Mouse (Mus musculus): ENCODE measurements around the gene Dact3. TPM values are rescaled to one million over a fixed set of nuclear protein-coding genes. Genes with fewer than 3 reads are reported as not detected.

The Dact3 gene
- polyA plus RNA-seq, 1 experiment from 2014 or later = 9.5 TPM

DNA sequence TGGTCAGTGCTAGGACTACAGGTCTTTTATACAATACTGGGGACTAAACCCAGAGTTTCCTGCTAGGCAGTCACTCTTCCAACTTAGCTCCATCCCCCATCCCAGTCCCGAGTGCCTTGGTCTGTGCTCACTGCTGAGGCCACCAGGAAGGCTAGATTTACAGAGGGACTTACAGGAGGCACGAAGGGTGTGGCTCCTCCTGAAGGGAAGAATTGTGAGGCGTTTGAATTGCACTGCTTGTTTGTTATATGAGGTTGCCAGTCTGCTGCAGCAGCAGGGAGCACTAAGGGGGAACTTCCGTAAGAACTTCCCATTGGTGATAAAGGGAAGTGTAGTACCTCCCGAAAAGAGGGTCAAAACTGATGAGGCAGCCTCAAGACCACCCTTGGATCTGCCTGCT, 5.5 kb downstream of the Dact3 start:
- Histone ChIP-seq H3K36me3 (ENCODE audit: control insufficient read depth, insufficient read depth, low read length) (peaks cover 15% of the 10 kb centered on the region), H3K4me3 (ENCODE audit: low read depth, low read length) (no peak overlapping the region), H3K4me1 (ENCODE audit: control insufficient read depth, insufficient read depth, low read length) (peaks cover 15% of the 10 kb centered on the region), H3K27ac (ENCODE audit: low read depth, low read length) (peak overlapping the region; percentile 96), H3K4me2 (ENCODE audit: low read depth) (peak overlapping the region; percentile 18; the same call in 1 of the 2 replicates), H3K27me3 (ENCODE audit: control insufficient read depth, insufficient read depth, low read length) (peaks cover 19% of the 10 kb centered on the region), H3K9me3 (ENCODE audit: control insufficient read depth, low read length) (no peaks in the 10 kb centered on the region), H3K9ac (ENCODE audit: low read length) (peak overlapping the region; percentile 38)
- DNase-seq (ENCODE audit: low spot score) (no peak), ATAC-seq (ENCODE audit: insufficient read depth, low FRiP score, low TSS enrichment) (no peak)
- 4% methylated on average over 5 of the region's 5 CpGs for WGBS

DNA sequence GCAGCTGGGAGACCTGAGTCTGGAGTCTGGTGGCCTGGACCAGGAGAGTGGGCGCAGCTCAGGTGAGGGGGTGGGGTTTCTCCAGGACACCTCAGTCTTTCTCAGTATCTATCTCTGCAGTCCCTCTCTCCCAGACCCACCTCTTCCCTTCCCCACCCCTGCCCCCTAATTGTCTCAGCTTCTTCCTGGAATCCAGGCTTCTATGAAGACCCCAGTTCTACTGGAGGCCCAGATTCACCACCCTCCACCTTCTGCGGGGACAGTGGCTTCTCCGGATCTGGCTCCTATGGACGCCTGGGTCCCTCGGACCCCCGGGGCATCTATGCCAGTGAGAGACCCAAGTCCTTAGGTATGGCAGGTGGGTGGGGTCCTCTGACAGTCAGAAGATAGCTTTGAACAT, 8.0 kb downstream of the Dact3 start:
- Histone ChIP-seq H3K9ac (ENCODE audit: low read length) (no peak overlapping the region), H3K9me3 (ENCODE audit: control insufficient read depth, low read length) (peaks cover 4% of the 10 kb centered on the region; the same call in 1 of the 2 replicates), H3K4me3 (ENCODE audit: low read depth, low read length) (no peak overlapping the region), H3K4me1 (ENCODE audit: control insufficient read depth, insufficient read depth, low read length) (peaks cover 10% of the 10 kb centered on the region), H3K36me3 (ENCODE audit: control insufficient read depth, insufficient read depth, low read length) (peaks cover 25% of the 10 kb centered on the region), H3K27me3 (ENCODE audit: control insufficient read depth, insufficient read depth, low read length) (peaks cover 29% of the 10 kb centered on the region), H3K4me2 (ENCODE audit: low read depth) (no peak overlapping the region), H3K27ac (ENCODE audit: low read depth, low read length) (no peak overlapping the region)
- DNase-seq (ENCODE audit: low spot score) (no peak), ATAC-seq (ENCODE audit: insufficient read depth, low FRiP score, low TSS enrichment) (no peak)
- WGBS = 94% methylated on average over 6 of the region's 6 CpGs

- Histone ChIP-seq H3K9me3 (ENCODE audit: control insufficient read depth, low read length) (peaks cover 4% of the 10 kb centered on the region; the same call in 1 of the 2 replicates), H3K27me3 (ENCODE audit: control insufficient read depth, insufficient read depth, low read length) (peaks cover 29% of the 10 kb centered on the region), H3K4me2 (ENCODE audit: low read depth) (no peak overlapping the region), H3K36me3 (ENCODE audit: control insufficient read depth, insufficient read depth, low read length) (peaks cover 25% of the 10 kb centered on the region), H3K27ac (ENCODE audit: low read depth, low read length) (no peak overlapping the region), H3K4me1 (ENCODE audit: control insufficient read depth, insufficient read depth, low read length) (peaks cover 10% of the 10 kb centered on the region), H3K4me3 (ENCODE audit: low read depth, low read length) (no peak overlapping the region), H3K9ac (ENCODE audit: low read length) (no peak overlapping the region)
- 39% methylated on average over 4 of the region's 4 CpGs for WGBS
- DNase-seq (ENCODE audit: low spot score) (no peak), ATAC-seq (ENCODE audit: insufficient read depth, low FRiP score, low TSS enrichment) (no peak)
These were observed 9.2 kb downstream of the Dact3 start for GRCm38 (mm10) chr7:16884334-16884733.

DNA sequence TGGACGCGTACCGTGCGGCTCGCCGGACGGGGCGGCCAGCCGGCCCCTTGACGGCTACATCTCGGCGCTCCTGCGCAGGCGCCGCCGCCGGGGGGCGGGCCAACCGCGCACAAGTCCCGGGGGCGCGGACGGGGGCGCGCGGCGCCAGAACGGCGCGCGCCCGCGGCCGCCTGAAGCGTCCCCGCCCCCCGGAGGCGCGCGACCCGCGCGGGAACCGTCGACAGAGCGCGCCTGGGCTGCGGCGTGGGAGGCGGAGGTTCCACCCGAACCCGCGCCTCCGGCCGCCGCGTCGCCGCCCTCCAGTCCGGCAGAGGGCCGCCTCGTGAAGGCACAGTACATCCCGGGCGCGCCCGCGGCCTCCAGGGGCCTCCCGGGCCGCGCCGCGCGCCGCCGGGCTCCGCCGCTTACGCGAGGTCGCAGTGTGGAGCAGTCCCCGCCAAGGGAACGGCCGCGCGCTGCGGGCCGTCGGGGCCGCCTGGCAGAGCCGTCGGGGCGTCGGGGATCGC, 10.2 kb downstream of the Dact3 start:
- no peak for ATAC-seq (ENCODE audit: insufficient read depth, low FRiP score, low TSS enrichment)
- 12% methylated on average over 76 of the region's 95 CpGs for WGBS
- Histone ChIP-seq H3K9me3 (ENCODE audit: control insufficient read depth, low read length) (peaks cover 4% of the 10 kb centered on the region; the same call in 1 of the 2 replicates), H3K9ac (ENCODE audit: low read length) (no peak overlapping the region), H3K4me3 (ENCODE audit: low read depth, low read length) (peak overlapping the region; percentile 31), H3K36me3 (ENCODE audit: control insufficient read depth, insufficient read depth, low read length) (peaks cover 25% of the 10 kb centered on the region), H3K4me2 (ENCODE audit: low read depth) (peak overlapping the region; percentile 26), H3K4me1 (ENCODE audit: control insufficient read depth, insufficient read depth, low read length) (peaks cover 7% of the 10 kb centered on the region), H3K27me3 (ENCODE audit: control insufficient read depth, insufficient read depth, low read length) (peaks cover 29% of the 10 kb centered on the region), H3K27ac (ENCODE audit: low read depth, low read length) (no peak overlapping the region)
- peak; percentile 42 for DNase-seq (ENCODE audit: low spot score)

DNA sequence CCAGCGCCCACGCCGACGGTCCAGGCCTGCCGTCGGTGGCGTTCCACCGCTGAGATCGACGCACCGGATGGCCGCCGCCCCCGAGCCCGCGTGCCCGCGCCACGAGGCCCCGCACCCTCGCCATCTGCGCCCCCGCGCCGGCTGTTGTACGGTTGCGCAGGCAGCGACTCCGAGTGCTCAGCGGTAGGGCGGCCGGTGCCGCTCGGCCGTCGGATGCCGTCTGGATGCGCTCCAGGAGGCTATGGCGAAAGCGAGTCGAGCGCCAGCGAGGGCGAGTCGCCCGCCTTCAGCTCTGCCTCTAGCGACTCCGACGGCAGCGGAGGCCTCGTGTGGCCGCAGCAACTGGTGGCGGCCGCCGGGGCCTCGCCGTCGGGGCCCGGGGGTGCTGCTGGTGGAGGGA, 10.8 kb downstream of the Dact3 start:
- Histone ChIP-seq H3K27me3 (ENCODE audit: control insufficient read depth, insufficient read depth, low read length) (peaks cover 29% of the 10 kb centered on the region), H3K4me1 (ENCODE audit: control insufficient read depth, insufficient read depth, low read length) (peaks cover 5% of the 10 kb centered on the region), H3K36me3 (ENCODE audit: control insufficient read depth, insufficient read depth, low read length) (peaks cover 25% of the 10 kb centered on the region), H3K27ac (ENCODE audit: low read depth, low read length) (no peak overlapping the region), H3K9ac (ENCODE audit: low read length) (no peak overlapping the region), H3K4me2 (ENCODE audit: low read depth) (no peak overlapping the region; the same call in 1 of the 2 replicates), H3K4me3 (ENCODE audit: low read depth, low read length) (peak overlapping the region; percentile 31), H3K9me3 (ENCODE audit: control insufficient read depth, low read length) (peaks cover 4% of the 10 kb centered on the region; the same call in 1 of the 2 replicates)
- no peak for ATAC-seq (ENCODE audit: insufficient read depth, low FRiP score, low TSS enrichment)
- WGBS = 43% methylated on average over 58 of the region's 59 CpGs
- DNase-seq (ENCODE audit: low spot score) = no peak

GRCm38 (mm10) chr7:16890536-16890935, 15.4 kb downstream of the Dact3 start:
- no peak for DNase-seq (ENCODE audit: low spot score)
- Histone ChIP-seq H3K9me3 (ENCODE audit: control insufficient read depth, low read length) (peaks cover 4% of the 10 kb centered on the region; the same call in 1 of the 2 replicates), H3K9ac (ENCODE audit: low read length) (peak overlapping the region; percentile 39), H3K27ac (ENCODE audit: low read depth, low read length) (peak overlapping the region; percentile 9), H3K4me2 (ENCODE audit: low read depth) (peak overlapping the region; percentile 42), H3K27me3 (ENCODE audit: control insufficient read depth, insufficient read depth, low read length) (peaks cover 32% of the 10 kb centered on the region), H3K4me3 (ENCODE audit: low read depth, low read length) (no peak overlapping the region), H3K36me3 (ENCODE audit: control insufficient read depth, insufficient read depth, low read length) (peaks cover 10% of the 10 kb centered on the region), H3K4me1 (ENCODE audit: control insufficient read depth, insufficient read depth, low read length) (peaks cover 29% of the 10 kb centered on the region)
- ATAC-seq (ENCODE audit: insufficient read depth, low FRiP score, low TSS enrichment) = no peak
- 44% methylated on average over 6 of the region's 6 CpGs for WGBS

GRCm38 (mm10) chr7:16890944-16891343, 15.8 kb downstream of the Dact3 start:
- Histone ChIP-seq H3K27ac (ENCODE audit: low read depth, low read length) (peak overlapping the region; percentile 9), H3K27me3 (ENCODE audit: control insufficient read depth, insufficient read depth, low read length) (peaks cover 28% of the 10 kb centered on the region)

DNA sequence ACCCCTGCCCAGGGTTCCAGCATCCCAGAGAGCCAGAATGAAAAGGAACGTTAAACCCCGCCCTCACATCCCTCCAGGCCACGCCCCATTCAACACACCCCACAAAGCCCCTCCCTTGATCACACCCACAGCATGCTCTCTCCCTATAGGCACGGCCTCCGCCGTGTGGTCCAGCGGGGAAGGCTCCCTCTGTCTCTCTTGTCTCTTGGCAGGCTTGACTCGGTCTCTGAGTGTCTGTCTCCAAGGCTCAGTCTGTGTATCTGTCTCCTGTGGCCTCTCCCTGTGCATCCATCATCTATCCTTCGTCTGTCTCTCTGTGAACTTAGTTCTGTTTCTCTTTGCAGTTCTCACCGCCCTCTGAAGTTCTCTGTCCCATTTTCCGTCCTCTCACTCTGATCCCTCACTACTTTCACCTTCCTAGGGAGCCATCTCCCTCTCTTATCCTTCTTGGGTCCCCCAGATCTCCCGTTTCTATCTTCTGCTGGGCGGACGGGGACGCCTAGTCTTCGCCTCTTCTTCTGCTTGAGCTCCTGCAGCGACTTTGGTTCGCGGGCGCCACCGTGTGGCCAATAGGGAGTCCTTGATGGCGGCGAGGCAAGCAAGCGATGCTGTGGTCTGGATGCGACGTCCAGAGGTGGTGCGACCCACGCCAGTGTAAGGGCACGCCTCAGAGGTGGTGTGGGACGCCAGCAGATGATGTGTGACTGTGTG, 16.7 kb downstream of the Dact3 start, which contains the start of gene Gng8:
Gene Gng8 (plus strand): TSS at position 146 of the 711 bp plus-strand sequence.
- Histone ChIP-seq H3K36me3 (ENCODE audit: control insufficient read depth, insufficient read depth, low read length) (no peaks in the 10 kb centered on the region), H3K9me3 (ENCODE audit: control insufficient read depth, low read length) (no peaks in the 10 kb centered on the region), H3K4me2 (ENCODE audit: low read depth) (peak within 1 kb of the TSS; percentile 42), H3K27me3 (ENCODE audit: control insufficient read depth, insufficient read depth, low read length) (peaks cover 21% of the 10 kb centered on the region), H3K9ac (ENCODE audit: low read length) (peak within 1 kb of the TSS; percentile 39), H3K4me3 (ENCODE audit: low read depth, low read length) (peak within 1 kb of the TSS; percentile 14), H3K27ac (ENCODE audit: low read depth, low read length) (peak within 1 kb of the TSS; percentile 9), H3K4me1 (ENCODE audit: control insufficient read depth, insufficient read depth, low read length) (peaks cover 30% of the 10 kb centered on the region)
- WGBS = under 1% methylated on average over 30 of the region's 30 CpGs
- ATAC-seq (ENCODE audit: insufficient read depth, low FRiP score, low TSS enrichment) (peak; percentile 75), DNase-seq (ENCODE audit: low spot score) (peak; percentile 91)

More at GRCm38 (mm10) chr7:16890944-16891343, 15.8 kb downstream of the Dact3 start:
- Histone ChIP-seq H3K4me3 (ENCODE audit: low read depth, low read length) (no peak overlapping the region), H3K9me3 (ENCODE audit: control insufficient read depth, low read length) (peaks cover 2% of the 10 kb centered on the region; the same call in 1 of the 2 replicates), H3K4me1 (ENCODE audit: control insufficient read depth, insufficient read depth, low read length) (peaks cover 30% of the 10 kb centered on the region), H3K9ac (ENCODE audit: low read length) (peak overlapping the region; percentile 39), H3K36me3 (ENCODE audit: control insufficient read depth, insufficient read depth, low read length) (peaks cover 6% of the 10 kb centered on the region), H3K4me2 (ENCODE audit: low read depth) (peak overlapping the region; percentile 42)
- ATAC-seq (ENCODE audit: insufficient read depth, low FRiP score, low TSS enrichment) (no peak), DNase-seq (ENCODE audit: low spot score) (peak; percentile 82)
- WGBS = 1% methylated on average over 23 of the region's 23 CpGs

Data from neural tube, embryonic 11.5 days (tissue).